Mouse (Mus musculus): ENCODE measurements around the gene Fbxo41. TPM values are rescaled to one million over a fixed set of nuclear protein-coding genes. Genes with fewer than 3 reads are reported as not detected.

Gene Fbxo41
- polyA plus RNA-seq, 1 experiment from 2014 or later: 0.64 TPM

- Histone ChIP-seq H3K9me3 (no peaks in the 10 kb centered on the region), H3K27me3 (ENCODE audit: poor library complexity, severe bottlenecking) (peaks cover 71% of the 10 kb centered on the region), H3K27ac (no peak overlapping the region), H3K4me1 (peaks cover 32% of the 10 kb centered on the region), H3K4me3 (no peak overlapping the region), H3K36me3 (replicated peaks) (no peaks in the 10 kb centered on the region)
- WGBS: 79% methylated on average over 2 of the region's 2 CpGs
- DNase-seq (ENCODE audit: extremely low spot score, low spot score): no peak
Measured at GRCm38 (mm10) chr6:85485738-85486137, 17.1 kb downstream of the Fbxo41 start.

DNA sequence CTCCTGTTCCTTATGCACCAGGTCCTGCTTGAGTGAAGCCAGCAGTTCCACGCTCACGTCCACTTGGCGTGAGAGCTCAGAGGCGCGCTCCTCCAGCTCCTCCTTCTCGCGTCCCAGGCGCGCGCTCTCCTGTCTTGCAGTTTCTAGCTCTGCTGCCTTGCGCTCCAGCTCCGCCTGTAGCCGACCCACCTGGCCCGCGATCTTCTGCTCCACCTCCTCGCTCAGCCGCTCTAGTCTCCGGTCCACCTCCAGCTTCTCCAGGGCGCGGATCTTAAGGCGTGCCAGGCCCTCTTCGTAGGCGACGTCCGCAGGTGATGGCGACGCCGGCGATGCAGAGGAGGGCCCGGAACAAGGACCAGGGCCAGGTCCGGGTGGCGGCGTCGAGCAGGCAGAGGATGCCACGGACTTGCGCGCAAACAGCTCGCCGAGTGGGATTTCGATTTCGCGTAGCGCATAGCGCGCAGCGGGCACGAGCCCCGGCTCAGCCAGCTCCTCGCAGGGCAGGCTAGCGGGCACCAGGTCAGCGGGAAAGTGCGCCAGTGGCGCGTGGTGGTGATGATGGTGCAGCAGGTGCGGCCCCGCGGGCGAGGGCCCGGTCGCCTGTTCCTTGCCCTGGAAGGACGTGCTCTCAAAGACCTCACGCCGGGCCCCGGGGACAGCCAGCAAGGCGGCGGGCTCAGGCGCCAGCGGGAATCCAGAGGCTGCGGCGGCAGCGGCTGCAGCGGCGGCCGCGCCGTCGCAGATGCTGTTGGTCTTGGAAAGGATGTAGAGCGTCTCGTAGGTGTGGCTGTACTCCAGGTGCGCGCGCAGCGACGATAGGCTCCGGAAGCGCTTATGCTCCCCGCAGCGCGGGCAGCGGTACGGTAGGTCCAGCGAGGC, 18.7 kb downstream of the Fbxo41 start:
- peak; percentile 20 for DNase-seq (ENCODE audit: extremely low spot score, low spot score)
- Histone ChIP-seq H3K4me1 (peaks cover 25% of the 10 kb centered on the region), H3K9me3 (no peaks in the 10 kb centered on the region), H3K27me3 (ENCODE audit: poor library complexity, severe bottlenecking) (peaks cover 86% of the 10 kb centered on the region), H3K36me3 (replicated peaks) (no peaks in the 10 kb centered on the region), H3K27ac (no peak overlapping the region), H3K4me3 (peak overlapping the region; percentile 46)
- 3% methylated on average over 88 of the region's 92 CpGs for WGBS

DNA sequence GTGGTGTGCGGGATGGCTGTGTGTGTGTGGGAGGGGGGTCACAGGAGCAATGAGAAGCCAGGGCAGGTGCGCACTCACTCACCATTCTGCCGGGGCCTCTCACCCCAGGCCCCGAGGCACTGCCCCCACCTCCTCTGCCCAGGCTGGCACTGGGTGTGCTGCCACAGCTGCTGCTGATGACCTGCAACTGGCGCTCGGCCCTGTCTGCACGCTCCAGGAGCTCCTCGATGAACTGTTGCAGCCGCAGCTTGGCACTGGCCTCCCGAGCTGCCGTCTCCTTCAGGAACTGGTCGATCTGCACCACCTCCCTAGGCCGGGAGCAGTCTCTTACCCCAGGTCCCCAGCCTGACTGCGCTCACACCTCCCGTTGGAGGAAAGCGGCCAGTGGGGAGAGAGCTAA, 22.1 kb downstream of the Fbxo41 start:
- no peak overlapping the region for H3K27ac ChIP-seq
- H3K4me3 ChIP-seq: no peak overlapping the region
- H3K9me3 ChIP-seq: no peaks in the 10 kb centered on the region
- no peak for DNase-seq (ENCODE audit: extremely low spot score, low spot score)
- peaks cover 82% of the 10 kb centered on the region for H3K27me3 ChIP-seq (ENCODE audit: poor library complexity, severe bottlenecking)
- WGBS: 80% methylated on average over 16 of the region's 16 CpGs
- no peaks in the 10 kb centered on the region for H3K36me3 ChIP-seq (replicated peaks)
- H3K4me1 ChIP-seq: peaks cover 17% of the 10 kb centered on the region

DNA sequence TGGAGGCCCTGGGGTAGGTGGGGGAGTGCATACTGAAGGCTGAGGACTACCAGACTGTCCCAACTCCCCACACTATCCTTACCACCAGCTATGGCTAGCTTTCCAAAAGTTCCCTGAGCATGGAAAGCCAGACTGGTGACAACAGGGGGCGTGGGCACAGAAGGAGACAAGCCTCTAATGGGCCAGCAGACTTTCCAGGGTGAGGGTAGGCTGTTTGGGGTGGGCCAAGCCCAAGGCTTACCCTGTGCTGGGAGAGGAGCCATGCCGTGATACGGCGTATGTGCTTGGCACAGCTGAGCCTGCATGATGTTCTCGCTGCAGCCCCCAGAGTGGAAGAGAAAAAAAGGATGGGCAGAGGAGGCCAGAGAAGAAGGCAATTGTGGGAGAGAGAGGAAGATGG, 22.8 kb downstream of the Fbxo41 start:
- Histone ChIP-seq H3K4me3 (no peak overlapping the region), H3K27me3 (ENCODE audit: poor library complexity, severe bottlenecking) (peaks cover 78% of the 10 kb centered on the region), H3K36me3 (replicated peaks) (no peaks in the 10 kb centered on the region), H3K27ac (no peak overlapping the region), H3K9me3 (no peaks in the 10 kb centered on the region), H3K4me1 (peaks cover 17% of the 10 kb centered on the region)
- DNase-seq (ENCODE audit: extremely low spot score, low spot score): no peak
- WGBS: 88% methylated on average over 5 of the region's 5 CpGs

GRCm38 (mm10) chr6:85478416-85478815, 24.4 kb downstream of the Fbxo41 start:
- Histone ChIP-seq H3K4me1 (peaks cover 5% of the 10 kb centered on the region; the same call in 1 of the 2 replicates), H3K4me3 (no peak overlapping the region), H3K27me3 (ENCODE audit: poor library complexity, severe bottlenecking) (peaks cover 62% of the 10 kb centered on the region), H3K36me3 (replicated peaks) (no peaks in the 10 kb centered on the region), H3K9me3 (no peaks in the 10 kb centered on the region), H3K27ac (no peak overlapping the region)
- WGBS: 40% methylated on average over 14 of the region's 14 CpGs
- DNase-seq (ENCODE audit: extremely low spot score, low spot score): no peak

- Histone ChIP-seq H3K27me3 (ENCODE audit: poor library complexity, severe bottlenecking) (peaks cover 52% of the 10 kb centered on the region), H3K27ac (no peak overlapping the region), H3K9me3 (no peaks in the 10 kb centered on the region), H3K4me3 (no peak overlapping the region), H3K36me3 (replicated peaks) (no peaks in the 10 kb centered on the region), H3K4me1 (peaks cover 5% of the 10 kb centered on the region; the same call in 1 of the 2 replicates)
- 39% methylated on average over 10 of the region's 10 CpGs for WGBS
- DNase-seq (ENCODE audit: extremely low spot score, low spot score): peak; percentile 48
Measured at GRCm38 (mm10) chr6:85477366-85477917, 25.4 kb downstream of the Fbxo41 start.

DNA sequence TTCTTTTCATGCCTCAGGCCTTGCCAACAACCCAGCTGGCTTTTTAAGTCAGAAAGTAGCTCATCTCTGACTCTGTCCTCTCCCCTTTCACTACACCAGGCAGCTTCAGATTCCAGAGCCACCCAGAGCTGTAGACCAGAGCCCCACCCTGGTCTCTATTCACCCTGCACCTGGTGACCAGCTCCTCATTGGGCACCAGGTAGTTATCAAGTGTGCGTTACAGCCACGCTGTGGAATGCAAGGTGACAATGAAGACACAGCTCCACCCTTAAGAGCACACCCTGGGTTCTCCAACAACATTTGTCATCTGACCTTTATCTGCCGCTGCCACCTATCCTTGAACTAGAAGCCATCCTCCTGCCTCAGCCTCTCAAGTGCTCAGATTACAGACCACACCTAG, 27.2 kb downstream of the Fbxo41 start:
- Histone ChIP-seq H3K4me1 (peaks cover 5% of the 10 kb centered on the region; the same call in 1 of the 2 replicates), H3K27ac (no peak overlapping the region), H3K9me3 (no peaks in the 10 kb centered on the region), H3K36me3 (replicated peaks) (no peaks in the 10 kb centered on the region), H3K4me3 (no peak overlapping the region), H3K27me3 (ENCODE audit: poor library complexity, severe bottlenecking) (peaks cover 34% of the 10 kb centered on the region)
- DNase-seq (ENCODE audit: extremely low spot score, low spot score): no peak
- WGBS: 88% methylated on average over 3 of the region's 3 CpGs

DNA sequence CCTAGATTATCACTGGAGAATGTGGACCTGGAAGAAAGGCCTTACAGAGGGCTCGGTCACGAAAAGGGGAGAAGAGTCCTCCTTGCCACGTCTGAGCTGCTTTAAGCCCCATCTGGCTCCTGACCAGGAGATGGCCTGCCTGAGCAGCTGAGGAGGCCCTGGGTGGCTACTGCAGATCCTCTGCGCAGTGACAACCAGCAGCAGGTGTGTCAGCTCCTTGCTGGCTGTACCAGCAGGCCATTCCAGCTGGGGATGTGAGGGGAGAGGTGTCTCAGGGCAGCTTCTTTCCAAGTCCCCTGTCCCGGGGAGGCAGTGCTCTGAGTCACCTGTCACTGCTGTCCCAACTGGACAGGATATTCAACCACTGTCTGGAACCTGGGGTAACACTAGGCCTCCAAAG, 30.3 kb downstream of the Fbxo41 start:
- H3K36me3 ChIP-seq (replicated peaks): peaks cover 26% of the 10 kb centered on the region
- H3K27ac ChIP-seq: no peak overlapping the region
- H3K27me3 ChIP-seq (ENCODE audit: poor library complexity, severe bottlenecking): peaks cover 7% of the 10 kb centered on the region; the same call in 1 of the 2 replicates
- DNase-seq (ENCODE audit: extremely low spot score, low spot score): no peak
- WGBS: 51% methylated on average over 5 of the region's 5 CpGs
- H3K4me3 ChIP-seq: no peak overlapping the region
- H3K9me3 ChIP-seq: no peaks in the 10 kb centered on the region
- peaks cover 4% of the 10 kb centered on the region; the same call in 1 of the 2 replicates for H3K4me1 ChIP-seq

DNA sequence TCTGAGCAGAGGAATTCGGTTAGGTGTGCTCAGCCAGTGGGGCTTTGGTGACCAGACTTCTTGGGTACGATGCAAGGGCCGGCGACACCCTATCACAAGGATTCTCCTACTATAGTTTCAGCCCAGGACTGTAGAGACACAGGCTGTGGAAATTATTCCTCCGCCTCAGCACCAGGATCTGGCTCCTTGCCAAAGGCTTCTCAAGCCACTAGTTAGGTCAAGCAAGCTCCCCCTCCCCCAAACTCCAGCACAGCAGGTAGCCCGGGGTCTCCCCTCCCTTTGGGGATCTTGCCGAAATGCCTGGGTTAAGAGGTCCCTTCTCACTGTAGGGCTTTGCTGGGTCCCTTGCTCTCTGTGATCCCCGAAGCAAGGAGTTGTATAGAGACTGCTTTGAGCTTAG, 30.8 kb downstream of the Fbxo41 start:
- no peak for DNase-seq (ENCODE audit: extremely low spot score, low spot score)
- Histone ChIP-seq H3K27ac (no peak overlapping the region), H3K36me3 (replicated peaks) (peaks cover 32% of the 10 kb centered on the region), H3K27me3 (ENCODE audit: poor library complexity, severe bottlenecking) (0 out of 2 replicates have a peak, but pooled peaks cover 3% of the 10 kb centered on the region), H3K9me3 (no peaks in the 10 kb centered on the region), H3K4me1 (no peaks in the 10 kb centered on the region), H3K4me3 (no peak overlapping the region)
- WGBS: 71% methylated on average over 8 of the region's 8 CpGs

- Histone ChIP-seq H3K27me3 (ENCODE audit: poor library complexity, severe bottlenecking) (no peaks in the 10 kb centered on the region), H3K9me3 (no peaks in the 10 kb centered on the region), H3K4me3 (no peak overlapping the region), H3K36me3 (replicated peaks) (peaks cover 53% of the 10 kb centered on the region), H3K4me1 (no peaks in the 10 kb centered on the region), H3K27ac (no peak overlapping the region)
- DNase-seq (ENCODE audit: extremely low spot score, low spot score): no peak
- 83% methylated on average over 5 of the region's 5 CpGs for WGBS
Measured at GRCm38 (mm10) chr6:85469660-85470430, 32.9 kb downstream of the Fbxo41 start.

- Histone ChIP-seq H3K4me3 (no peak overlapping the region), H3K27me3 (ENCODE audit: poor library complexity, severe bottlenecking) (no peaks in the 10 kb centered on the region), H3K9me3 (no peaks in the 10 kb centered on the region), H3K36me3 (replicated peaks) (peaks cover 98% of the 10 kb centered on the region), H3K4me1 (no peaks in the 10 kb centered on the region), H3K27ac (no peak overlapping the region)
- no peak for DNase-seq (ENCODE audit: extremely low spot score, low spot score)
Measured at GRCm38 (mm10) chr6:85465381-85465780, 37.4 kb downstream of the Fbxo41 start.

DNA sequence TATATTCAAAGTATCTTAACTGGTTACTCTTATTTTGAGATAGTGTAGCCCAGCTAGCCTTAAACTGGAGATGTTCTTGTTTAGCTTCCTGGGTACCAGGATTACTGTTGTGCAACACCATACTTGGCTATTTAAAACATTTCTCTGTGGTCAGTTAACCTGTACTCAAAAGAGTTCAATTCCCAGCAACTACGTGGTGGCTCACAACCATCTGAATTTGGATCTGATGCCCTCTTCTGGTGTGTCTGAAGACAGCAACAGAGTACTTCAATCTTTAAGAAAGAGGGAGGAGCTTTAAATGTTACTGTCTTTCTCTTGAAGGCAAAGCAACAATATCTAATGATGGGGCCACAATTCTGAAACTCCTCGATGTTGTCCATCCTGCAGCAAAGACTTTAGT, 43.2 kb downstream of the Fbxo41 start:
- WGBS: 93% methylated on average over 2 of the region's 2 CpGs
- H3K36me3 ChIP-seq (replicated peaks): peaks cover 93% of the 10 kb centered on the region

DNA sequence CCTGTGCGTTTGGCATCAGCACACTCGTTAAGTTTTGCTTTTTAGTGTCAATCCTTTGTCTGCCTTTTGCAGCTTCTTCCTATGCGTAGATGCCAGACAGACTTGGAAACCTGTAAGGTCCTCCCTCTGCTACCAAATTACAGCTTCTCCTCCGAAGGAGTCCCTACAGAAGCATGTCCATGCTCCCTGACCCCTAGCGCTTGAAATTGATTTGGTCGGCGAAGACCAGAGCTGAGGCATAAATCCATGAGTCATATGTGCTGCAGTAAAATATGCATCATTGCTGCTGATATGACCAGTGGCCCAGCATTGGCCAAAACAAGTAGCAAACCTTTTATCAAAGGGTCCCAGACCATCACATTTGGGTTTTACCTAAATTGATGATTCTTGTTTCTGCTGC, 50.0 kb downstream of the Fbxo41 start:
- Histone ChIP-seq H3K4me3 (peak overlapping the region; percentile 70), H3K36me3 (replicated peaks) (peaks cover 38% of the 10 kb centered on the region), H3K27ac (peak overlapping the region; percentile 95), H3K4me1 (peaks cover 58% of the 10 kb centered on the region), H3K9me3 (no peaks in the 10 kb centered on the region), H3K27me3 (ENCODE audit: poor library complexity, severe bottlenecking) (no peaks in the 10 kb centered on the region)
- no peak for DNase-seq (ENCODE audit: extremely low spot score, low spot score)
- WGBS: 19% methylated on average over 7 of the region's 7 CpGs

More for the DNA sequence above, 43.2 kb downstream of the Fbxo41 start:
- DNase-seq (ENCODE audit: extremely low spot score, low spot score): no peak
- Histone ChIP-seq H3K27ac (no peak overlapping the region), H3K9me3 (no peaks in the 10 kb centered on the region), H3K4me1 (peaks cover 27% of the 10 kb centered on the region), H3K27me3 (ENCODE audit: poor library complexity, severe bottlenecking) (no peaks in the 10 kb centered on the region), H3K4me3 (no peak overlapping the region)

Measured in forebrain, embryonic 10.5 days (tissue).